Mouse (Mus musculus): ENCODE measurements around the gene Casp8. TPM values are rescaled to one million over a fixed set of nuclear protein-coding genes. Genes with fewer than 3 reads are reported as not detected.
"Not testable (repeated sequence)": the region's sequence is repeated elsewhere in the genome, so short reads cannot be mapped to it uniquely, and the experiment has no call there.

The Casp8 gene
- polyA plus RNA-seq, 1 experiment from 2014 or later: 41.3 TPM

- H3K4me3 ChIP-seq (ENCODE audit: low read length): no peak overlapping the region
- no peak overlapping the region for H3K27ac ChIP-seq (ENCODE audit: low read depth, low read length)
- ATAC-seq (ENCODE audit: low FRiP score, low TSS enrichment): peak; percentile 64
- H3K9me3 ChIP-seq (ENCODE audit: control insufficient read depth, low read length): peaks cover 4% of the 10 kb centered on the region; the same call in 1 of the 2 replicates
- no peaks in the 10 kb centered on the region for H3K27me3 ChIP-seq (ENCODE audit: control insufficient read depth, insufficient read depth, low read length)
- no peaks in the 10 kb centered on the region for H3K4me1 ChIP-seq (ENCODE audit: control insufficient read depth, insufficient read depth, low read length)
- H3K36me3 ChIP-seq (ENCODE audit: control insufficient read depth, insufficient read depth, low read length): no peaks in the 10 kb centered on the region; the same call in 1 of the 2 replicates
- H3K4me2 ChIP-seq (replicated peaks; ENCODE audit: low read depth, low read length): no peak overlapping the region
- WGBS: 72% methylated on average over 18 of the region's 18 CpGs
- no peak overlapping the region for H3K9ac ChIP-seq (ENCODE audit: low read depth, low read length)
These were observed 7.4 kb downstream of the Casp8 start for GRCm38 (mm10) chr1:58802322-58803273.

DNA sequence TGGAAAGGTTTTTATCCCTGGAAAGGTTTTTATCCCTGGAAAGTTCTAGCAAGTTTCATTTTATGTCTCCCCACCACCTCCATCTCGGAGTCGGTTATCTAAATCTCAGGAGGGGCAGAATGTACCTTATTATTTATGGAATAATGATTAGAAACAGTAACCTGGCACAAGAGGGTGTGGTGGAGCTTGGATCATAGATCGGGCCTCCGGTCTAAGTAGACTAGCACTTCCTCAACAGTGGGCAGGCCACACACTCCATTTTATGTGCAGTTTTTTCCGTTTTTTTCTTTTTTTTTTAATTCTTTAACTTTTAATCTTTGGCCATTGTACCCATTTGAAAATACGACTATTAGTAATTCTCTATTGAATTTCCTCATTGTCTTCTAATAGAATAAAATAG is 8.4 kb downstream of the Casp8 start:
- Histone ChIP-seq H3K4me2 (replicated peaks; ENCODE audit: low read depth, low read length) (no peak overlapping the region), H3K9me3 (ENCODE audit: control insufficient read depth, low read length) (peaks cover 4% of the 10 kb centered on the region; the same call in 1 of the 2 replicates), H3K9ac (ENCODE audit: low read depth, low read length) (no peak overlapping the region), H3K36me3 (ENCODE audit: control insufficient read depth, insufficient read depth, low read length) (no peaks in the 10 kb centered on the region; the same call in 1 of the 2 replicates), H3K4me3 (ENCODE audit: low read length) (no peak overlapping the region), H3K4me1 (ENCODE audit: control insufficient read depth, insufficient read depth, low read length) (no peaks in the 10 kb centered on the region), H3K27ac (ENCODE audit: low read depth, low read length) (no peak overlapping the region), H3K27me3 (ENCODE audit: control insufficient read depth, insufficient read depth, low read length) (no peaks in the 10 kb centered on the region)
- no peak for ATAC-seq (ENCODE audit: low FRiP score, low TSS enrichment)
- 87% methylated on average over 6 of the region's 6 CpGs for WGBS

- no peaks in the 10 kb centered on the region for H3K27me3 ChIP-seq (ENCODE audit: control insufficient read depth, insufficient read depth, low read length)
- no peak overlapping the region for H3K27ac ChIP-seq (ENCODE audit: low read depth, low read length)
- no peaks in the 10 kb centered on the region for H3K4me1 ChIP-seq (ENCODE audit: control insufficient read depth, insufficient read depth, low read length)
- H3K9ac ChIP-seq (ENCODE audit: low read depth, low read length): no peak overlapping the region
- no peaks in the 10 kb centered on the region for H3K36me3 ChIP-seq (ENCODE audit: control insufficient read depth, insufficient read depth, low read length)
- ATAC-seq (ENCODE audit: low FRiP score, low TSS enrichment): no peak
- WGBS: 82% methylated on average over 3 of the region's 3 CpGs
- H3K4me2 ChIP-seq (replicated peaks; ENCODE audit: low read depth, low read length): no peak overlapping the region
- H3K4me3 ChIP-seq (ENCODE audit: low read length): no peak overlapping the region
- no peaks in the 10 kb centered on the region; the same call in 1 of the 2 replicates for H3K9me3 ChIP-seq (ENCODE audit: control insufficient read depth, low read length)
These were observed 11.5 kb downstream of the Casp8 start for GRCm38 (mm10) chr1:58806651-58807050.

DNA sequence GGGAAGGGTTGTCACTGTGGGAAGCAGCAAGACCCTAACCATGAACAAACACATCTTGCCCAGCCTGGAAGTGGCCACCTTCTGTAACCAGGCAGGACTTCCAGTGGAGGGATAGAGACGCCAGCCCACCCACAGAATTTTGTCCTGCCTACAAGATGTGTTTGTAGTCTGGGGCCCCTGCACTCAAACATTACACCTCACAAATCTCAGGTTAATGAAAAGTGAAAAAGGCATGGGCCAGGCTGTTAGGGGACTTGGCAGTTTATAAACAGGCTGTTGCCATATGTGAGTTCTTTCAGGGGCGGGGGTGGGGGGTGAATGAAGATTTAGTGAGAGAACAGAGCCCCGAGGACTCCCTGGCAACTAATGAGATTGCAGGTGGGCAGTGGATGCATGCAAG is 31.1 kb downstream of the Casp8 start:
- Histone ChIP-seq H3K4me3 (ENCODE audit: low read length) (no peak overlapping the region), H3K27me3 (ENCODE audit: control insufficient read depth, insufficient read depth, low read length) (no peaks in the 10 kb centered on the region), H3K27ac (ENCODE audit: low read depth, low read length) (no peak overlapping the region), H3K4me2 (replicated peaks; ENCODE audit: low read depth, low read length) (no peak overlapping the region), H3K9me3 (ENCODE audit: control insufficient read depth, low read length) (no peaks in the 10 kb centered on the region), H3K9ac (ENCODE audit: low read depth, low read length) (no peak overlapping the region), H3K36me3 (ENCODE audit: control insufficient read depth, insufficient read depth, low read length) (peaks cover 24% of the 10 kb centered on the region), H3K4me1 (ENCODE audit: control insufficient read depth, insufficient read depth, low read length) (no peaks in the 10 kb centered on the region)
- no peak for ATAC-seq (ENCODE audit: low FRiP score, low TSS enrichment)
- WGBS: 90% methylated on average over 3 of the region's 3 CpGs

DNA sequence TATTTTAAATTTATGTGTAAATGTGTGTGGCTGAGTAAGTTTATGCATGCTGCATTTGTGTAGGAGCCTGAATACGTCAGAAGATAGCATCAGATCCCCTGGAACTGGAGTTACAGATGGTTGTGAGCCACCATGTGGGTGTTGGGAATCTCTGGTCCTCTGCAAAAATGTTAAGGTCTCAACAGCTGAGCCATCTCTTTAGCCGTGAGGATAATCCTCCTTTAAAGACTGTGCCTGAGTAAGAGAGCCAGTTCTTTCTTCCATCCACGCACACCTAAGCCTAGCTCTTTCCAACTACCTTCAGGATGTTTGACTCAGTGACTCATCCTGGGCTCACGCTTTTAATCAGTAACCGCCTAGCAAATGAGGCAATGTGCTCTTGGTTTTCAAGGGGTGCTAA is 35.6 kb downstream of the Casp8 start:
- no peak overlapping the region for H3K9ac ChIP-seq (ENCODE audit: low read depth, low read length)
- no peak for ATAC-seq (ENCODE audit: low FRiP score, low TSS enrichment)
- H3K36me3 ChIP-seq (ENCODE audit: control insufficient read depth, insufficient read depth, low read length): peaks cover 21% of the 10 kb centered on the region
- WGBS: 95% methylated on average over 5 of the region's 5 CpGs
- H3K9me3 ChIP-seq (ENCODE audit: control insufficient read depth, low read length): no peaks in the 10 kb centered on the region
- no peak overlapping the region for H3K4me3 ChIP-seq (ENCODE audit: low read length)
- no peaks in the 10 kb centered on the region for H3K27me3 ChIP-seq (ENCODE audit: control insufficient read depth, insufficient read depth, low read length)
- no peak overlapping the region for H3K27ac ChIP-seq (ENCODE audit: low read depth, low read length)
- no peak overlapping the region for H3K4me2 ChIP-seq (replicated peaks; ENCODE audit: low read depth, low read length)
- H3K4me1 ChIP-seq (ENCODE audit: control insufficient read depth, insufficient read depth, low read length): no peaks in the 10 kb centered on the region

GRCm38 (mm10) chr1:58832198-58832597 is 37.0 kb downstream of the Casp8 start:
- no peaks in the 10 kb centered on the region for H3K4me1 ChIP-seq (ENCODE audit: control insufficient read depth, insufficient read depth, low read length)
- no peak for ATAC-seq (ENCODE audit: low FRiP score, low TSS enrichment)
- H3K36me3 ChIP-seq (ENCODE audit: control insufficient read depth, insufficient read depth, low read length): peaks cover 13% of the 10 kb centered on the region
- H3K4me3 ChIP-seq (ENCODE audit: low read length): no peak overlapping the region
- H3K27ac ChIP-seq (ENCODE audit: low read depth, low read length): no peak overlapping the region
- no peak overlapping the region for H3K9ac ChIP-seq (ENCODE audit: low read depth, low read length)
- no peaks in the 10 kb centered on the region for H3K27me3 ChIP-seq (ENCODE audit: control insufficient read depth, insufficient read depth, low read length)
- no peak overlapping the region for H3K4me2 ChIP-seq (replicated peaks; ENCODE audit: low read depth, low read length)
- WGBS: 86% methylated on average over 2 of the region's 2 CpGs
- no peaks in the 10 kb centered on the region for H3K9me3 ChIP-seq (ENCODE audit: control insufficient read depth, low read length)

DNA sequence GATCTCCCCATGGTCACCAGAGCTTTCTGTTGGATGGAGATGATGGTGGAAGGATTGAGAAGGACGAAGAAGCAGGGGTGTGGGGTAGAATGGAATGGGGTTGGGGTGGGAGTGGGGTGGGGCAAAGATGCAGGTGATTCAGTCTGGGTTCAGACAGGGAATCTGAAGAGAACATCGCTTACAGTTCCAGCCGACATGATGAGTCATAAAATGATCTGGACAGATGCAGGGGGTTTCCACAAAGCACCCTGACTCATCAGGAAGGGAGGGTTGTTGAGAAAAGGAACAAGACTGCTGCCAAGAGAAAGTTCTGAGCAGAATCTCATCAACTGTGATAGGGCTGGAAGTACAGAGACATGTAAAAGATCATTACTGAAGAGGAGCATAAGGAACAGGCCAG is 61.6 kb downstream of the Casp8 start:
- not testable (repeated sequence) for H3K9me3 ChIP-seq (ENCODE audit: control insufficient read depth, low read length); H3K9ac ChIP-seq (ENCODE audit: low read depth, low read length); H3K4me3 ChIP-seq (ENCODE audit: low read length); H3K27me3 ChIP-seq (ENCODE audit: control insufficient read depth, insufficient read depth, low read length); H3K4me1 ChIP-seq (ENCODE audit: control insufficient read depth, insufficient read depth, low read length); H3K36me3 ChIP-seq (ENCODE audit: control insufficient read depth, insufficient read depth, low read length); H3K4me2 ChIP-seq (replicated peaks; ENCODE audit: low read depth, low read length); ATAC-seq (ENCODE audit: low FRiP score, low TSS enrichment); H3K27ac ChIP-seq (ENCODE audit: low read depth, low read length)
- WGBS: 88% methylated on average over 3 of the region's 3 CpGs

DNA sequence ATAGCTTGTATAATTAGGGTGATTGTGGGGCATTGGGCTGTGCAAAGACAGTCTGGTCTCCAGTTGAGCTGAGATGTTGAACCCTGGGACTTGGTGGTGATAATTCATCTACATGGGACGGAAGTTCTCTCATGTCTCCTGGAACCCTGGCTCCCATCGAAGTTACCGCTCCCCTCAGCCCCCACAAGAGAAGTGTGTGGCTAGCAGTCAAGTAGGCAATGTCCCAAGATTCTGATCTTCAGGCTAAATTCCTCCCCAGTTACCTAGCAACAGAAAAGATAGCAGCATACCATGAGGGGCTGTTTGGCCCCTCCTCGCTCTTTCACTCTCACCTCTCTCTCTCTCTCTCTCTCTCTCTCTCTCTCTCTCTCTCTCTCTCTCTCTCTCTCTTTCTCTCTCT is 64.0 kb downstream of the Casp8 start:
- not testable (repeated sequence) for H3K36me3 ChIP-seq (ENCODE audit: control insufficient read depth, insufficient read depth, low read length); ATAC-seq (ENCODE audit: low FRiP score, low TSS enrichment); H3K4me1 ChIP-seq (ENCODE audit: control insufficient read depth, insufficient read depth, low read length); H3K4me2 ChIP-seq (replicated peaks; ENCODE audit: low read depth, low read length); H3K27me3 ChIP-seq (ENCODE audit: control insufficient read depth, insufficient read depth, low read length); H3K9ac ChIP-seq (ENCODE audit: low read depth, low read length); H3K27ac ChIP-seq (ENCODE audit: low read depth, low read length); H3K9me3 ChIP-seq (ENCODE audit: control insufficient read depth, low read length); H3K4me3 ChIP-seq (ENCODE audit: low read length)
- WGBS: 77% methylated on average over 4 of the region's 4 CpGs

DNA sequence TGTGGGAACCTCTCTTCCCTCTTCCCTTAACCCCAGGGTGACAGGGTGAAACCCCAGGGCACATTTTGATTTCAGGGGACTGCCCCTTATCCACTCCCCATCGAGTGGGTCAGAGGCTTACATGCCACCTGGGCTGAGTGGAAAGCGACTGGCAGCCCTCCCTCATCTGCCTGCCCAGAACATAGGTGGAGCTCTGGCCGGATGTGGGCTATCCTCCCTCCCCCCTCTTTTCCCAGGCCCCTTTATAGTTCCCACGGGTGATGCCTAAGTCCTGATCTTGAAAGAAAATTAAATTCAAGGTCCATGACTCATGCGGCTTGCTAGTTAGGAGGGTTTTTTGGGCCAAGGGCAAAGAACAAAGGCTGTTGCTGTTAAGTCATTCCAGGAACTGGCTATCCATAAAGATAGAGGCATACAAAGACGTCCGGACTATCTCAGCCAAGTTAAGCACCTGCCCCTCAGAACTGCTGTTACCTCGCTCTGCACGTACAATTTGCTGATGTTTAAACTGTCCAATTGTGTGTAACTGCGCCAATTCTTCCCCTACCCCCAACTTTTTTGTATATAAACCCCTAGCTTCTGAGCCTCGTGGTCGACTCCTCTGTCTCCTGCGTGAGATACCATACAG is 64.7 kb downstream of the Casp8 start:
- 73% methylated on average over 13 of the region's 13 CpGs for WGBS
- not testable (repeated sequence) for H3K4me2 ChIP-seq (replicated peaks; ENCODE audit: low read depth, low read length); H3K9ac ChIP-seq (ENCODE audit: low read depth, low read length)

More for the DNA sequence above, 64.7 kb downstream of the Casp8 start:
- H3K4me3 ChIP-seq (ENCODE audit: low read length); ATAC-seq (ENCODE audit: low FRiP score, low TSS enrichment); H3K4me1 ChIP-seq (ENCODE audit: control insufficient read depth, insufficient read depth, low read length); H3K27me3 ChIP-seq (ENCODE audit: control insufficient read depth, insufficient read depth, low read length); H3K9me3 ChIP-seq (ENCODE audit: control insufficient read depth, low read length); H3K27ac ChIP-seq (ENCODE audit: low read depth, low read length); H3K36me3 ChIP-seq (ENCODE audit: control insufficient read depth, insufficient read depth, low read length): not testable (repeated sequence)

Measured in kidney, embryonic 14.5 days (tissue).